Mouse (Mus musculus) forebrain, embryonic 12.5 days (tissue): Measurements from ENCODE around the gene Prickle1. TPM values are rescaled to one million over a fixed set of nuclear protein-coding genes. Genes with fewer than 3 reads are reported as not detected.

ENCODE experiments used
- ATAC-seq: fragments of 200-750 bp; cut with Nextera tagmentation; 2 replicates; pipeline ENCODE4 v1.8.0; 2017; ENCODE audit warnings: moderate TSS enrichment; ENCODE audit not compliant: low FRiP score
- H3K27ac ChIP-seq: fragments of 300-500 bp; sonication (generic); 2 replicates; pipeline ENCODE4 v1.5.1; 2016; ENCODE audit warnings: mild to moderate bottlenecking
- H3K27me3 ChIP-seq: fragments of 300-500 bp; sonication (generic); 2 replicates; pipeline ENCODE4 v1.6.1; 2016; ENCODE audit warnings: mild to moderate bottlenecking
- H3K36me3 ChIP-seq: fragments of 300-500 bp; sonication (generic); replicated peaks from 2 replicates; pipeline ENCODE4 v1.6.1; 2016; ENCODE audit warnings: mild to moderate bottlenecking
- H3K4me1 ChIP-seq: fragments of 300-500 bp; sonication (generic); 2 replicates; pipeline ENCODE4 v1.6.1; 2016
- H3K4me2 ChIP-seq: fragments of 300-500 bp; sonication (generic); 2 replicates; pipeline ENCODE4 v1.6.1; 2016; ENCODE audit warnings: mild to moderate bottlenecking, moderate library complexity
- H3K4me3 ChIP-seq: fragments of 300-500 bp; sonication (generic); replicated peaks from 2 replicates; pipeline ENCODE4 v1.5.1; 2016; ENCODE audit warnings: mild to moderate bottlenecking
- H3K9ac ChIP-seq: fragments of 300-500 bp; sonication (generic); 2 replicates; pipeline ENCODE4 v1.6.1; 2016; ENCODE audit warnings: mild to moderate bottlenecking
- H3K9me3 ChIP-seq: fragments of 300-500 bp; sonication (generic); 2 replicates; pipeline ENCODE4 v1.6.1; 2016
- WGBS: fragments of 180-500 bp; shearing (Covaris S2); methylation state at CpG from one replicate; pipeline ENCODE4 v1.1.7; 2016; 5-methylcytosine and 5-hydroxymethylcytosine counted together
- polyA plus RNA-seq: library from polyadenylated mRNA; unstranded; fragments of >200 nt; fragmentation: Nextera tagmentation; extraction: Ambion mirVana; gene quantifications from 2 replicates; pipeline ENCODE4 v1.2.1, GENCODE M21; 2016

Gene Prickle1
- polyA plus RNA-seq, 1 experiment from 2014 or later: 11.0 TPM

GRCm38 (mm10) chr15:93478676-93479075 lies 117.0 kb downstream of the Prickle1 start:
- no peaks in the 10 kb centered on the region for H3K36me3 ChIP-seq
- no peak overlapping the region for H3K4me3 ChIP-seq
- H3K4me2 ChIP-seq: no peak overlapping the region
- 79% methylated on average over 3 of the region's 3 CpGs for WGBS
- ATAC-seq: no peak
- H3K4me1 ChIP-seq: peaks cover 4% of the 10 kb centered on the region
- H3K9me3 ChIP-seq: no peaks in the 10 kb centered on the region
- no peak overlapping the region for H3K9ac ChIP-seq
- H3K27ac ChIP-seq: no peak overlapping the region
- no peaks in the 10 kb centered on the region for H3K27me3 ChIP-seq

- Histone ChIP-seq H3K27me3 (no peaks in the 10 kb centered on the region), H3K36me3 (no peaks in the 10 kb centered on the region), H3K27ac (no peak overlapping the region), H3K9me3 (no peaks in the 10 kb centered on the region), H3K9ac (no peak overlapping the region), H3K4me1 (peaks cover 7% of the 10 kb centered on the region), H3K4me2 (no peak overlapping the region), H3K4me3 (no peak overlapping the region)
- no peak for ATAC-seq
- 90% methylated on average over 4 of the region's 4 CpGs for WGBS
Observed at GRCm38 (mm10) chr15:93477729-93478128, 118.0 kb downstream of the Prickle1 start.

GRCm38 (mm10) chr15:93475688-93476087 lies 120.0 kb downstream of the Prickle1 start:
- peaks cover 22% of the 10 kb centered on the region for H3K4me1 ChIP-seq
- WGBS: 88% methylated on average over 8 of the region's 8 CpGs
- no peak overlapping the region for H3K4me3 ChIP-seq
- no peak overlapping the region for H3K4me2 ChIP-seq
- no peak overlapping the region for H3K9ac ChIP-seq
- no peak for ATAC-seq
- no peaks in the 10 kb centered on the region for H3K36me3 ChIP-seq
- no peaks in the 10 kb centered on the region for H3K9me3 ChIP-seq
- H3K27ac ChIP-seq: no peak overlapping the region
- H3K27me3 ChIP-seq: no peaks in the 10 kb centered on the region

- Histone ChIP-seq H3K27me3 (no peaks in the 10 kb centered on the region), H3K36me3 (no peaks in the 10 kb centered on the region), H3K9me3 (no peaks in the 10 kb centered on the region), H3K4me2 (no peak overlapping the region), H3K4me3 (no peak overlapping the region), H3K9ac (no peak overlapping the region), H3K4me1 (peaks cover 19% of the 10 kb centered on the region), H3K27ac (no peak overlapping the region)
- ATAC-seq: no peak
- WGBS: 95% methylated on average over 3 of the region's 3 CpGs
Observed at GRCm38 (mm10) chr15:93474277-93474676, 121.4 kb downstream of the Prickle1 start.

GRCm38 (mm10) chr15:93472089-93472488 lies 123.6 kb downstream of the Prickle1 start:
- Histone ChIP-seq H3K4me1 (peaks cover 18% of the 10 kb centered on the region), H3K4me2 (no peak overlapping the region), H3K9me3 (no peaks in the 10 kb centered on the region), H3K4me3 (no peak overlapping the region), H3K27ac (0 out of 2 replicates have a peak overlapping the region, but pooled peaks have one; percentile 46), H3K27me3 (no peaks in the 10 kb centered on the region), H3K9ac (no peak overlapping the region), H3K36me3 (no peaks in the 10 kb centered on the region)
- WGBS: 20% methylated on average over 1 of the region's 1 CpGs
- ATAC-seq: no peak

- Histone ChIP-seq H3K27ac (no peak overlapping the region), H3K9ac (no peak overlapping the region), H3K27me3 (no peaks in the 10 kb centered on the region), H3K9me3 (no peaks in the 10 kb centered on the region), H3K4me3 (no peak overlapping the region), H3K4me2 (no peak overlapping the region), H3K4me1 (peaks cover 18% of the 10 kb centered on the region), H3K36me3 (no peaks in the 10 kb centered on the region)
- no peak; the same call in 1 of the 2 replicates for ATAC-seq
- WGBS: 25% methylated on average over 12 of the region's 12 CpGs
Observed at GRCm38 (mm10) chr15:93471651-93472050, 124.0 kb downstream of the Prickle1 start.

GRCm38 (mm10) chr15:93461066-93461465 lies 134.6 kb downstream of the Prickle1 start:
- Histone ChIP-seq H3K4me1 (no peaks in the 10 kb centered on the region), H3K9ac (no peak overlapping the region), H3K27ac (no peak overlapping the region), H3K4me2 (no peak overlapping the region), H3K36me3 (peaks cover 28% of the 10 kb centered on the region), H3K9me3 (no peaks in the 10 kb centered on the region), H3K4me3 (no peak overlapping the region), H3K27me3 (no peaks in the 10 kb centered on the region)
- no peak for ATAC-seq
- 95% methylated on average over 23 of the region's 23 CpGs for WGBS

- WGBS: 44% methylated on average over 5 of the region's 5 CpGs
- no peak overlapping the region for H3K4me2 ChIP-seq
- H3K36me3 ChIP-seq: peaks cover 16% of the 10 kb centered on the region; the same call in 1 of the 2 replicates
- H3K9me3 ChIP-seq: no peaks in the 10 kb centered on the region
- H3K4me3 ChIP-seq: no peak overlapping the region
- H3K4me1 ChIP-seq: no peaks in the 10 kb centered on the region
- ATAC-seq: no peak
- no peaks in the 10 kb centered on the region for H3K27me3 ChIP-seq
- no peak overlapping the region for H3K9ac ChIP-seq
- no peak overlapping the region for H3K27ac ChIP-seq
Observed at GRCm38 (mm10) chr15:93459422-93459821, 136.3 kb downstream of the Prickle1 start.

- ATAC-seq: no peak
- Histone ChIP-seq H3K27ac (no peak overlapping the region), H3K9me3 (no peaks in the 10 kb centered on the region), H3K36me3 (peaks cover 9% of the 10 kb centered on the region; the same call in 1 of the 2 replicates), H3K4me2 (no peak overlapping the region), H3K4me3 (no peak overlapping the region), H3K4me1 (no peaks in the 10 kb centered on the region), H3K27me3 (no peaks in the 10 kb centered on the region), H3K9ac (no peak overlapping the region)
Observed at GRCm38 (mm10) chr15:93456005-93456404, 139.7 kb downstream of the Prickle1 start.

GRCm38 (mm10) chr15:93453296-93453695 lies 142.4 kb downstream of the Prickle1 start:
- 77% methylated on average over 1 of the region's 1 CpGs for WGBS
- peaks cover 9% of the 10 kb centered on the region for H3K36me3 ChIP-seq
- no peaks in the 10 kb centered on the region for H3K27me3 ChIP-seq
- no peak overlapping the region for H3K4me3 ChIP-seq
- no peak overlapping the region for H3K27ac ChIP-seq
- H3K4me1 ChIP-seq: no peaks in the 10 kb centered on the region
- no peak overlapping the region for H3K9ac ChIP-seq
- no peak for ATAC-seq
- no peaks in the 10 kb centered on the region for H3K9me3 ChIP-seq
- no peak overlapping the region for H3K4me2 ChIP-seq

Other genes with a start within 250 kb of the Prickle1 start
- gene Zcrb1, start 197.6 kb downstream of the Prickle1 start, polyA plus RNA-seq: 169 and 172 TPM in 2 replicates
- gene Pphln1, start 197.5 kb downstream of the Prickle1 start, polyA plus RNA-seq: 82.8 and 86.9 TPM in 2 replicates